Mouse (Mus musculus) kidney, adult 2 months (tissue): ENCODE results near the gene Glmp.

ENCODE experiments used
- CTCF ChIP-seq: fragments of 200-500 bp; conservative IDR thresholded peaks from 2 replicates; pipeline ENCODE4 v1.5.1; 2011; ENCODE audit warnings: low read depth, mild to moderate bottlenecking, control low read depth, low read length, moderate library complexity, mixed read lengths; ENCODE audit not compliant: insufficient read depth, insufficient read length
- POLR2A ChIP-seq: fragments of 200-500 bp; IDR thresholded peaks from one replicate; pipeline ENCODE4 v1.6.1; 2011; ENCODE audit warnings: low read depth, low read length, control low read depth

GRCm38 (mm10) chr3:88297321-88297851 is 27.4 kb upstream of the Glmp start:
- no peak for TF ChIP-seq CTCF
- TF ChIP-seq POLR2A, result no peak
